Mouse (Mus musculus) 416B (cell line): Measurements from ENCODE around the gene Krtdap.

Source experiments
- DNase-seq: peaks from one replicate; pipeline ENCODE4 v3.0.0; 2011; ENCODE audit warnings: low read depth

Krtdap gene

GRCm38 (mm10) chr7:30840306-30840705 lies 52.6 kb downstream of the Krtdap start:
- no peak for DNase-seq
